Mouse (Mus musculus) thymus, postnatal 10 days (tissue): ENCODE measurements around the gene Zranb2.

Source experiments
- DNase-seq, 2 experiments: peaks; one replicate each; pipeline ENCODE4 v3.0.0; 2021; ENCODE audit warnings: low spot score in 2 of 2

Zranb2 gene

DNA sequence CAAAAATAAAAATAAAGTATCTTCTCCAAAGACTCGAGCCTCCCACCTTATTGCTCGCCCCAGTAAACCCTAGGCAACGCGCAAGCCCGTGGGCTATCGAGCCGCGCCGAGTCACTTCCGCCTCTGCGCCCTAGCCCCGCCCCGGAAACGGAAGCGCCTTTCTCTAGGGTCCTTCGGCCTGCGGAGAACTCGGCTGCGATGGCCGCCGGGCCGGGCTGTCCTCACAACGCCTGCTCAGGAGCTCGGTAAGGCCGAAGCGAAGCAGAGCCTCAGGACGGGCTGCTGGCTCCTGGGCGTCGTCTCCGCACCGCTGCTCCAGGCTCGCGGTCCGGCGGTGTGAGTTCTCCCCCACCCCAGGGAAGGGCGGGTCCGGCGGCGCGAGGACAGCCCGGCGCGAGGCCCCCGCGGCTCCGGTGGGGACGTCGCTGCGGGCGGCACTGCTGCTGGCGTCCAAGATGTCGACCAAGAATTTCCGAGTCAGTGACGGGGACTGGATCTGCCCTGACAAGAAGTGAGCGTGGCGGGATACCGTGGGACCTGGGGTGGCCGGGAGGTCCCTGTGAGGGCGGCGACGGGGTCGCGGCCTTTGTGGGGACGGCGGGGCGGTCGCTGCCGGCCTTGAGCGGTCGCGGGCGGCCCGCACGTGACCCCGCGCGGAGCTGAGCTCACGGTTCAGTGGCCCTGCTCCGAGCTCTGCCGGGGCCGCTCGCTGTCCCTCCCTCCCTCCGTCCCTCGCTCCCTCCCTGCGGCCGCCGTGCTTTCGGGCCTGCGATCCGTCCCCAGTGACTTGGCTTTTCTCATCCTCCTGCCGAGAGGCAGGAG, at the start of gene Zranb2:
Zranb2 (plus strand) TSS at position 197 of the 822 bp plus-strand sequence.
- DNase-seq, result peak; percentile 89 to 91

DNA sequence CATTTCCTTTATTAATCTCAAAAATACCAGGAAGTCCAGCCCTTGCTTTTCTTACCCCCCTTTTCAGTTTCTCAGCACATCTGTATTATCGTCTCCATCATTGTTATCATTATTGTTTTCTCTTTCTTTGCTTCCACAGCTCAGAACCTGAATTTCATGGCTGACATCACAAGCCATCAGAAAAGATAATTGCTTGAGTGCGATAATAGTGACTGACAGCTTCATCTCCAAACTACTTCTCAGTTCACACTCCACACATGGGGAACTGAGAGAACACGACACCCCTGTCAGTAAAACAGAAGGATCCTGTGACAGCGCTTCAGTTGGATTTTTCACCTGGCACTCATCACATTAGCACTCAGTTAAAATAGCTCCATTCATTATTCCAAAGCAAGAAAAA, 41.9 kb upstream of the Zranb2 start:
- no peak for DNase-seq

DNA sequence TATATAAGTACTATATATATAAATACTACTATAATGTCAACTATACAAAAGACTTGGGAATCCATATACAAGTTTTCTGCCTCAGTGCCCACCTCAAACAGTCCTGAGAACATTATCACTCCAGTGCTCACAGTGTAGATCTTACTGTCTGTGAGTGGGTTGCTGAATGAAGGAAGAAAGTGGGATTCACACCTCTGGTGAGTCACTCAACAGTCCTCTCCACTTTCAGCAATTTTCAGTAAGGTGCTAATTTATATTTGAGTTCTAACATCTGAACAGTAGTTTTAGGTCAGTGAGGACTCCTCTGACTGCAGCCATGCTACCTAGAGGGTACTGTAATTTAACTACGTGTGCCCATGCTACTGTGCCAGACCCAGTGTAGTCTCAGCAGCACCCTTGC, 31.7 kb upstream of the Zranb2 start:
- DNase-seq, result no peak

DNA sequence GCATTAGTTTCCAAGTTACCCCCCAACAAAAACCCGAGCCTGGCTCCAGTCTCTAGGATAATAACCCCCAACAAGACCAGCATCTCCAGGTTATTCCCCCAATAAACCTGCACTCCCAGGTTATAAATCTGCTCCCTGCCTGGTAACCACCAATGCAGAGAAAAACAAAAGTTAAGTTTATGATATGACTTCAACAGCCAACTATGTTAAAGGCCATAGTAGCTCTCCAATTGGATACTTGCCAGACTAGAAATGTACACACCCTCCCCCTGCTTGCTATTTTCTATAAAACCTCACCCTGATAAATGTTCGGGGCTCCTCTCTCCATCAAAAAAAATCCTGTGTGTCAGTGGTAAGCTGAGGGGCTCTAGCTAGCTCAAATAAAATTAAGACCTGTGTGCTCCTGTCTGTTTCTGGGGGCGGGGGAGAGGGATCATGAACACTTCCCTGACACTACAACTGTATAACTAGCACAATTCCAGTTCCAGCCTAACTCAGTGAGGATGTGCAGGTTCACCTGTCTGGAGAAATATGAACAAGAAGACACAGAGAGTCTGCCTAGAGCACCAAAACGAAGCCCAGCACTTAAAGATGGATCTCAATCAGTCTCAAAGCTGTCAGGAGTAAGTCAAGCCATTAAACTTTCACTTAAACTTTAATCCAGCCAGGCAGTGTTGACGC, 19.7 kb upstream of the Zranb2 start:
- no peak for DNase-seq

DNA sequence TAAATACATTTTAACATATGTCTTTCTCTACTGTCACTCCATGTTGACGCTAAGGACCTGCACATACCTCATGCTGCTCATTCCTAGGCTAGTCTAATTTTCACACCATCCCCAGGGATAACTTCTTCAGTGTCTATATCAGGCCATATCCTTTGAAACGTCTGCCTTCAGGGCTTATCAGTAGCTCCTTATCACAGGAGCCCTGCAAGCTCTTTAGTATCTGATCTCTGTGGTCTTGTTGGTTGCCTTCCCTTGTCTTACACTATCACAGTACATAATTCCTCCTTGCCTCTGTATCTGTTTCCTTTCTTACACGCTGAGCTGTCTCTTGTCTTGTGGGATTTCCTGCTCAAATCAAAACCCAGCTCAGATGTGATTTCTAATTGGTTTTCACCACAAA, 17.5 kb upstream of the Zranb2 start:
- DNase-seq, result no peak

DNA sequence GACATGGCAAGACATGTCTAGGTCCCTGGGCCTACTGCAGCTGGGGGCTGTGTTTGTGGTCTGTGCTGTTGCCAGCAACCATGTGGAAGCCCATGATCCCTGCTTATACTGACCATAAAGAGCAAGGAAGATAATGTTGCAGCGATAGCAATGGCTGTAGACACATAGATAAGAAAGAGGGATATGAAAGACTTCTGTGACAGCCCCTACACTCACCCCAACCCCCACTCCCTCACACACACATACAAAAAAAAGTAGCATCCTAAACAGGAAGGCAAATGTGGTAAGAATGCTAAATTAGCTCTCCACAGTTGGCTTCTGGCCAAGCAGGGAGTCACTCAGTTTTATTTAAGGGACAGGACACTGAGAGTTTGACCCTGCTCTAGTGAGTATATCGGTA, 16.0 kb upstream of the Zranb2 start:
- DNase-seq, result no peak

DNA sequence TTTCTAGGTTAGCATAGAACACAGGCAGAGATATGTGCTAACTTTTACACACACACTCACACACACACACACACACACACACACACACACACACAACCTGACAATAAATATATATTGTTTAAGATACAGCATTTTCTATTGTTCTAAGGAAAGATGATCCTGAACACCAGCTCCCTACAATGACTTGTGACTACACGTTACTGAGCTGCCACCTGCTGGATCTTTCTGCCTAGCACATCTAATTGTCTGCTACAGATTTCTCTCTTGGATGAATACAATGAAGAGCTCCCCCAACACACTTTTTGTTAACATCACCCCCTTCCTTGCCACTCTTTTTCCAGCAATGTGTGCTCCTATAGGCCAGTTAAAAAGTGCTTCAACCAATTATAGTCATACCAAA, 13.5 kb upstream of the Zranb2 start:
- peak in 1 of 2 experiments; percentile 7 for DNase-seq

DNA sequence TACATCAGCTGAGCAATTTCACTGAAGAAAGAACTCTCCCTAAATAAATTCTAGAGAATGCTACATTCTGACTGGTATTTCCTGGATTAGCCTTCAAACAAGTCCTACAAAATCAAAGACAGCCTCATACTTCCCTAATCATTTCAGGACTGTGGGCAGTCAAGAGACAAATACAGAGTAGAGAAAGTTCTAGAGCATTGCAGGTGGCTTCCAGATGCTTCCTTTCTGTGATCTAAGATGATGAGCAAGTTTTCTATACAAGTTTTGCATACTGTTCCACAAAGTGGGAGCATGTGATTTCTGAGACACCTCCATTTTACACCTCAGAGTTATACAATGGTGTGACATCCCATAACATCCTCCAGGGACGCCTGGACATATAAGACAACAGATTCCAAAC, 10.1 kb upstream of the Zranb2 start:
- no peak for DNase-seq

DNA sequence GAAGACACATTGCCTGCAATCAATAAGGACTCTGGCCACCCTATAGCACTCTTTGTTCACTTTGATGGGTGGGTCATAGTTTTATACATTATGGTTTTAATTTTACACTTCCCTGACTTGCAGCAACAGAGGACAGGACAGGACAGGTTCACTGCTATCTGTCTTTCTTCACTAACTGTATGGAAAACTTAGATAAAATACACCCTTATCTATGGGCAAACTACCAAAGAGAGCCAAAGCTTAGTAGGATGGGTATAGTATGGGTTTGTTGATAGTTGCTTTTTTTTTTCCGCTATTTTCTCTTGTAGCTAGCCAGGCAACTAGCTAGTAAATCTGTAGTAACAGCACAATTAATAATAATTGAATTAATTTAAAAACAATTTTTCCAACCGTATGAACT, 2.4 kb upstream of the Zranb2 start:
- no peak for DNase-seq

DNA sequence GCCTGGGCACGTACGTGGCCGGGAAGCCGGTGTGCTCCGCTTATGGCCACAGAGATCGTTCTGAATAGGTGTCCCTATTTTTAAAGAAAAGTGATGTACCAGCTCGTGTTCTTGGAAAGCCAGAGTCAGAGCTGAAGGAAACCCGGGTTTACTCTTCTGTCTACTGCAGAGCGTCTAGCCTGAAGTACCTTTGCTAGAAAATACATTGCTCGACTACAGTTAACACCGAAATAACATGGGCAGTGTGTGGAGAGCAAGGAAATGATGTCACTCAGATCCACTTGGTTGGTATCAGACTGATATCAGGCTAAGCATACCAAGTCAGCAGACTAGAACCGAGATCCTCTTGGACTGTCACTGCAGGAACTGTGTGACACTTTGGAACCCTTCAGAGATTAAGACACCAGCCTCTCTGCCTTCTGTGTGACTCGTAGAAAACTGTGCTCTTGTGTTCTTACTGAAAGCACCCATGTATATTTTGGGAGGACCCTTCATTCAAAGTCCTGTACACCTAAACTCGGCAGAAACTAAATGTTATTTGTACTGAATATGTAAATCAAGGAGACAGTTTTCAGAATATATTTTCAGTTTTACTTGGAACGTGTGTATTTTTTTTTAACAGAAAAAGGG, 941 bp downstream of the Zranb2 start:
- DNase-seq, result no peak

DNA sequence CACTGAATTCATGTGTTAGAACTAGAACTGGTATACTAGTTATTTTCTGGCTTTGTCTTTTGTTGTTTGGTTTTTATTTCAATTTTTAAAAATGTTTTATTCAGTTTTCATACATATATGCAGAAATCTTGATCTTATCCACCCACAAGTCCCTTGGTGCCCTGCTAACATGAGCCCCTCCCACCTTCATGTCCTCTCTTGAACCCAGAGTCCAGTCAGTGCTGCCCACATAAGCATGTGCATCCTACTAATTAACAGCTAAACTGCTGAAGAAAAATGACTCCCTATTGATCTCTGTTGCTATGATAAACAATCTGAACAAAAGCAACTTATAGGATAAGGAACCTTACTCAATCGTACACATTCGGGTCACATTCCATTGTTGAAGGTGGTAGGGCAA, 15.4 kb downstream of the Zranb2 start:
- no peak for DNase-seq

DNA sequence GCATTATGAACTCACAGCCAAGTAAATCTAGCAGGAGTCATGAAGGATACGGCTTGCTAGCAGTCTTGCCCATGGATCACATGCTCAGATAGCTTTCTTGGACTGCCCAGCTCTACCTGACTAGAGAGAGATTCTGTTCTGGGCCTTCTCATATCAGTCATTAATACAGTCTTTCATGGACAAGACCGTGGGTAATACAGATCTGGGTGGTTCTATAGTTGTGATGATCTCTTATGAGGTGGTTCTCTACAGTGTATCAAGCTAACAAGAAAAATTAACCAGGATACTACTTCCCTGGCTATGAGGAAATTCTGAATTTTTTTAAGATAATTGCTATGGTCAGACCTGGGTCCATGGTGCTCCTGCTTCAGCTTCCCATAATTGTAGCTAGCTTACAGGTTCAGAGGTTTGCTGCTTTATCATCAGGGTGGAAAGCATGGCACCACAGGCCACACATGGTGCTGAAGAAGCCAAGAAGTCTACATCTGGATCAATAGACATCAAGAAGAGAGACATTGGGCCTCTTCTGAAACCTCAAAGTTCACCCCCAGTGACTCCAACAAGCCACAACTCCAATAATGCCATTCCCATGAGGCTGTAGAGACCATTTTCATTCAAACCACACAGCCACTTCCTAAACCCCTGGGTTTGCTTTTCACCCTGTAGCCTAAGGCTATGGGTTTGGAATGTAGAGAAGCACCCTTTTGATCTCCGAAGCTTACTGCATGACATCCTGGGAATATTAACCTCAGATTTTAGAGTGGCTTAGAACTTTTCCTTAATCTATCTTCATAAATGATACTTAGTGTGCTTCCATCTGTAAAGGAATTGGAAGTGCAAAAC, 16.0 kb downstream of the Zranb2 start:
- no peak for DNase-seq

DNA sequence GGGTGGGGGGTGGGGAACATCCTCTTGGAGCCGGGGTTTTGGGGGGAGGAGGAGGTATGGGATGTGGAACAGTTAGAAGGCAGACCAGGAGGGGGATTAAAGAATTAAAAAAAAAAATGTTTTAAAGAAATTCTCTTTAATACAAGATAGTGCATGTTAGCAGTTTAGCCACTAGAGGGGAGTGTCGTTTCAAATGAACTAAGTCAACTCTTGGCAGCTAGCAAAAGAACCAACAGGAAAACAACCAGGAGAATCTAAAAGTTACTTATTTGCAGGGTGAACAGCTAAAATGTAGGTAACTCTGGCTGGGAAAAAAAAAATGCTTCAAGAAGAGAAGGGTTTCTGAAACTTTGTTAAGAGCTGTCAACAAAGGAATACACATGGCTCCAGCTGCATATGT, 31.2 kb downstream of the Zranb2 start:
- DNase-seq, result peak in 1 of 2 experiments; percentile 49

DNA sequence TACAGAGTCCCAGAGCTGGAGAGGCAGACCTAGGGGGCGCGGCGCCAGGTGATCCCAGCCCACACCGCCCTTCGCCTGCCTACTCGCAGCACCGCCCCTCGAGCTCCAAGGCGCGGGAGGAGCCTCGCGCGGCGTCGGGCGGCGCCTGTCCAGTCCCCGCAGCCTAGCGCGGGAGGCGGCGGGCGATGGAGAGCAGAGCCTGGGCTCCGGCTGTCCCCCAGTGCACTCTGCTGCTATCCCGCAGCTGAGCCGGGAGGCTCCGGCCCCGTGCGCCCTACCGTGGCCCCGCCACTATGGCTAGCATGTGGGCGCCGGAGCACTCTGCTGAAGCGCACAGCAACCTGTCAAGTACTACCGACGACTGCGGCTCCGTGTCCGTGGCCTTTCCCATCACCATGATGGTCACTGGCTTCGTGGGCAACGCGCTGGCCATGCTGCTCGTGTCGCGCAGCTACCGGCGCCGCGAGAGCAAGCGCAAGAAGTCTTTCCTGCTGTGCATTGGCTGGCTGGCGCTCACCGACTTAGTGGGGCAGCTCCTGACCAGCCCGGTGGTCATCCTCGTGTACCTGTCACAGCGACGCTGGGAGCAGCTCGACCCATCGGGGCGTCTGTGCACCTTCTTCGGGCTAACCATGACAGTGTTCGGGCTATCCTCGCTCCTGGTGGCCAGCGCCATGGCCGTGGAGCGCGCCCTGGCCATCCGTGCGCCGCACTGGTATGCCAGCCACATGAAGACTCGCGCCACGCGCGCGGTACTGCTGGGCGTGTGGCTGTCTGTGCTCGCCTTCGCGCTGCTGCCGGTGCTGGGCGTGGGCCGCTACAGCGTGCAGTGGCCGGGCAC, 33.0 kb downstream of the Zranb2 start, which contains the start of gene Ptger3:
Ptger3 (plus strand) TSS at position 168 of the 841 bp plus-strand sequence.
- peak in 1 of 2 experiments; percentile 26 for DNase-seq

DNA sequence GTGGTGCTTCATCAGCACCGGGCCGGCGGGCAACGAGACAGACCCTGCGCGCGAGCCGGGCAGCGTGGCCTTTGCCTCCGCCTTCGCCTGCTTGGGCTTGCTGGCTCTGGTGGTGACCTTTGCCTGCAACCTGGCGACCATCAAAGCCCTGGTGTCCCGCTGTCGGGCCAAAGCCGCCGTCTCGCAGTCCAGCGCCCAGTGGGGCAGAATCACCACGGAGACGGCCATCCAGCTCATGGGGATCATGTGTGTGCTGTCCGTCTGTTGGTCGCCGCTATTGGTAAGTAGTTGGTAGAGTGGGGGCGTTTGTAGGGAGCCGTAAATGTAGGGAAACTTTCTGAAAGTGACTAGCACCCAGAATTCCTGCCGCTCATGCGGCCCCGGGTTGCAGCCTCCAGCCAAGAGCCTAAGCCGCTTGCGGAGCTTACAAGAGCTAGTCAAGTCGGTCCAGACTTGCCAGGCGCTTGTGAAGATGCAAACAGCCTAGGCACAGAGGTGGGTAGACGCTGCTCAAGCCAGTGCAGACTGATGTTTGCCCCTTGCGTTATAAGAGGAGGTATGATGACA, 33.7 kb downstream of the Zranb2 start:
- DNase-seq, result no peak

DNA sequence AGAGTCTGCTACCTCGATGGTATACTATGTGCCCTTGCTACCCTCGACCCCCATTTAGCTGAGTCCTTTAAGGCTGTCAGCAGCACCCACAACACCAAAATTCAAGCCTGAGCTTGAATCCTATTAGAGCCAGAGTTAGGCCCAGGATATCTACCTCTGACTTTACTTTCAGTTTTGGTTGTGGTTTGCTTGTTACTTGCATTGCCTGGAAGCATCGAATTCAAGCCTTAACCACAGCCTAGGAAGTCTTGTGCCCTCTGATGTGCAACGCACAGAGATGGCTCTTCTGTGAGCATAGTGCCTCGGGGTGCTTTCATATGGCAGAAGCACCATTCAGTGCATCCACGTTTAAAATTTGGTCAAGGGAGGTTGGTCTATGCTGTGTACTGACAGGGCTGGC, 38.1 kb downstream of the Zranb2 start:
- no peak for DNase-seq

DNA sequence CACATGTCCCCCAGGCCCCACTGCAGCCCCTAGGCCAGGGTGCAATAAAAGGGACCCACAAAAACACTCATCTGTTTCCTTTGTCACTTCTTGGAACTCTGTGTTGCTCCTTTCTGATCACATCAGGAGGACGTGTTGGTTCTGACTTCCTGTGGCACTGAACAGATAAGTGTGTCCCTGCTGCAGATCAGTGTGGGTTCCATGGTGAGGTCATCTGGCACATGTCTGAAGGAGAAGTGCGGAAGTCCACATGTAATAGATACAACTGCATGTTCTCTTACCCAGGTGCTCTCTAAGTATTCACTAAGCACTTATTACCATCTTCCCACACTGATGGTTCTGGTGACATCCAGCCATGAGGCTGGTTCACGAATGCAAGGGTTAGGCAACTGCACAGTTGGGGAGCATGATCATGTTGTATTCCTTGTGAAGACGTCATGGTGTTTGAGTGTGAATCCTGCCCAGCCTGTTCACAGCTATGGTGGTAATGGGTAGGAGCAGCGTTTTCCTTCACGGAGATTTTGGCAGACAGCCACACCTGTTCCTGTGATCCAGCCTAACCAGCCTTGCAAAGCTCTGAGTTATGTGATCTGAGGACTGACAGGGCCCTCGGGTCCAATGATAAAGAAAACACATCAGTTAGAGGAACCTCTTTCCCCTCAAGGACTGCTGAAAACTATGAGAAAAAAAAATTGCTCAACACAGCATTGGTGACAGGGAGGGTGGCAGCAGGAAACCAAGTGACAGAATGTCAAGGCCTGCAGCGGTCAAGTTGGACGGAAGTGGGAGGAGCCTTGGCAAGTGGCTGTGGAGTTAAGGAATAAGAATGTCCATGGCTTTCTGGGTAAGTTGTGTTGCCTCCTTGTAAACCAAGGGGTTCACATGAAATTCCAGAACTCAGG, 41.7 kb downstream of the Zranb2 start:
- no peak for DNase-seq

DNA sequence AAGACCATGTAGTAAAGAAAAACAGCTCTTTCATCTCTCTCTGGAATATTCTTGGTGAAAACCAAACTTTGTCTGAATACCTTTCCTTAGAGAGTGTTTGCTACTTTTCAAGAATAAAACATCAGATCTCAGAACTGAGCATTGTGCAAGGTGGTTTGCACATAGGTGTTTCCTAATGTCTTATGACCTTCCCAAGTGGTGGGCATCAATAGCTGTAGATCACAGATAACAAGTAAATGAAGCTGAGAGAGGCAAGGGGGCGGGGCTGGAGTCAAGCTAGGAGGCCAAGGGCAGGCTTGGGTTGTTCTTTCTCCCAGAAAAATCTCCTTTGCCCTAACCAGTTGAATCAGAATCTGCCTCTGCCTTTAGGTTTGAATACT, 42.4 kb downstream of the Zranb2 start:
- DNase-seq, result no peak

DNA sequence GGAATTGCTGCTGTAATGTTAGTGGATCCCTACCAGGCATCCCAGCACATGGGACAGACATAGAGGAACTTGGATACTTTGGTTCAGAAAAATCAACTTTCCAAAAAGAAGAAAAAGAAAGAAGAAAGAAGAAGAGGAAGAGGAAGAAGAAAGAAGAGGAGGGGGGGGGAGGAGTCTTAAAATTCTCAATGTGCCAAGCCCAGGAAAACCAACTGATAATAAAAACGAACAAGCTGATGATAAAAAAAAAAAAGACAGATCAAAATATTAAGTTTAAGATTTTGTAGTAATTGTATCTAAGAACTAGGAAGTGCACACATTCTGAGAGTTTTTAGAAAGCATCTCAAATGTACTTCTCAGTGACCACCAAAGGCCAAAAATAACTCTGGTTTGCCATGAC, 42.9 kb downstream of the Zranb2 start:
- DNase-seq, result no peak
